Mouse (Mus musculus) small intestine, adult 2 months (tissue): ENCODE measurements around the gene Emg1.

Source experiments
- CTCF ChIP-seq: fragments of 200-500 bp; IDR thresholded peaks from 2 replicates; pipeline ENCODE4 v1.5.1; 2012; ENCODE audit warnings: low read depth, mild to moderate bottlenecking, control low read depth, inconsistent platforms, low read length, moderate library complexity, mixed read lengths; ENCODE audit not compliant: insufficient replicate concordance, insufficient read length; ENCODE audit errors: extremely low read depth
- POLR2A ChIP-seq: fragments of 200-500 bp; IDR thresholded peaks from 2 replicates; pipeline ENCODE4 v1.6.1; 2012; ENCODE audit warnings: low read depth, mild to moderate bottlenecking, control low read depth, inconsistent platforms, low read length, moderate library complexity

DNA sequence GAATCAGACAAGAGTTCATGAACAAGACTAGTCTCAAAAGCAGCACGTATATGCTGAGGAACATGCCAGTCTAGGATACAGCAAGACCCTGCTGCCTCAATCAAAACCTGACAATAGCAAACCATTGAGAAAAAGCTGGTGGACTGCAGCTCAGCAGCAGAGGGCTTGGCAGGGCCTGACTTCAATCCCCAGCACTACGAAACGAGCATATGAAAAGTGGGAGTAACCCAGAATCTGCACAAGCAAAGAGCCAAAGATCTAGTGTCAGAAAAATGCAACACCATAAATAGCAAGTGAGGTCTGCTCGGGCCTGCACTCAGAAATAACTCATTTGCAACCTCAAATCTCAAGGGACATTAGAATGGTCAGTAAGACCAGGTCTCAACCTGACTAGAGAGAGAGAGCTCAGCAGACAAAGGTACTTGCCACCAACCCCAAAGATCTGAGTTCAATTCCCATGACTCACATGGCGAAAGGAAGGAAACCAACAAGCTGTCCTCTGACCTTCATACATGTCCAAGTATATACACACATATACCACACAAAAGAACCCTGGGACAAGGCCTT lies 5.8 kb downstream of the Emg1 start:
- TF ChIP-seq CTCF (no peak), POLR2A (no peak)
